Mouse (Mus musculus): Measurements from ENCODE around the gene Matk.

Gene Matk

GRCm38 (mm10) chr10:81303761-81304160, 51.0 kb downstream of the Matk start:
- DNase-seq (ENCODE audit: low spot score), result no peak

DNA sequence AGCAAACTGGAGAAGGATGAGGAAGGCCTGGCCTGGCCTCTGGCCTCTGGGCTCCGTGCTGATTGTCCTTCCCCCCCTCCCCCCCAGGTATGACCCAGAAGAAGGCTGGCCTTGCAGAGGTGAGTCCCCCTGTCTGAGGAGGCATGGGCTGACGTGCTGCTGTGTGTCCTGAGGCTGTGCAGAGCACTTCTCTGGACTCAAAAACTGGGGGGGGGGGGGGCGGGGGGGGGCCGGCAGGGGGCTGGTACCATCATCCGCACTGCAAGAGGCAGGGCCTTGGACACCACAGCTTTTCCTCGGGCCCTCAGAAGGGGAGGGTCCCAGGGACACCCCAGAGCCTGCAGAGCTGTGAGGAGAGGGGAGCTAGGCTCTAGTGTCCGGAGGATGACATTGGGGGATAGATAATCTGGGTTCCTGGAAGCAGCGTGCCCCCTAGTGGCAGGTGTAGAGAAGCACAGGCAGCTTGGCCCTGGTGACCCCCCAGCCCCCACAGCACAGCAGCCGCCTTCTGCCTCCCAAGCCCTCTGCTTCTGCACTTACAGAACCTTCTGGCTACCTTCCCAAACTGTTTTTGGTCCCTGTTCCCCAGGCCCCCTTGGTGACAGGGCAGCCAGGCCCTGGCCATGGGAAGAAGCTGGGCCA, 52.0 kb downstream of the Matk start:
- DNase-seq (ENCODE audit: low spot score), result no peak

DNA sequence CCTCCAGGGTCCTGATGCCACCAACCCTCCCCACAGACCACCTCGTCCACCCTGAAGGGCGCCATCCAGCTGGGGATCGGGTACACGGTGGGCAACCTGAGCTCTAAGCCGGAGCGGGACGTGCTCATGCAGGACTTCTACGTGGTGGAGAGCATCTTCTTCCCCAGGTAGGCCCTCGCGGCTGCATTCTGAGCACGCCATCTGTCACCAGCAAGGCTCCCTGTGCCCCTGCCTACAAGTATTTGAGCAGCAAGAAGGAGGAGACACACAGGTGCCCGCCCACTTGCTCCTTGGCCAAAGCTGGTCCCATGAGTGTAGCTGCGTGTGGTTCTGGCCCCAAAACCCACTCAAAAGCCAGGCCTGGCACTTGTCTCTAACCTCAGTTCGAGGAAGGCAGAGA, 52.9 kb downstream of the Matk start:
- no peak for DNase-seq (ENCODE audit: low spot score)

GRCm38 (mm10) chr10:81306173-81306668, 53.5 kb downstream of the Matk start:
- DNase-seq (ENCODE audit: low spot score), result no peak

DNA sequence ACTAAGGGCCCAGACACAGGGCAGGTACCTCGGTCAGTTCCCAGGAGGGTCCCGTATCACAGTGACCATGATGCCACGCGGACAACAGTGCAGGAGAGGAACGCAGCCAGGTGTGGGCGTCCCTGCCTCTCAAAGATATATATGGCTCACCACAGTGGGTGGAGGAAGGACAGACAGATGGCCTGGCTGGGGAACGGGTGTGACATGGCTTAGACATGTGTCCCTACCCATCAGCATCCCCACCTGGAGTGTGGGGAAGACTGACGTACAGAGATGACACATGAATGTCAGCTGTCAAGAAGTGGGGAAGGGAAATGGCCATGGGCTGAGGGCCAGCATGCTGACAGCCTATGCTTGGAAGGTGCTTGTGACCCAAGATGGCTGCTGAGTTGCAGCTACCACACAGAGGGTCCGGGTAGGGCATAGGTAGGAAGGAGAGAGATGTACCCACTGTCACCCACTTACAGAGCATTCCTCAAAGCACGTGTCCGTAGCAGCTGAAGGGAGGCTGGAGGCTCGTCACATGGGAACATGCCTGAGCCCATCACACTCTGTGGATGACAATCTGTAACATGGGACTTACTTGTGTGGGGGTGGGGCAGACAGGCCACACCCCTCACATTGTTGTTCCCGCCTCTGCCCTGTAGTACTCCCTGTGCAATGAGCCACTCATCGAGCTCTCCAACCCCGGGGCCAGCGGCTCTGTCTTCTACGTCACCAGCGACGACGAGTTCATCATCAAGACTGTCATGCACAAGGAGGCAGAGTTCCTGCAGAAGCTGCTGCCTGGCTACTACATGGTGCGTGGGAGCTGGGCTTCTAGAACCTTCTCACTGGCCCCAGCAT, 54.3 kb downstream of the Matk start:
- DNase-seq (ENCODE audit: low spot score), result no peak

GRCm38 (mm10) chr10:81309571-81309970, 56.8 kb downstream of the Matk start:
- no peak for DNase-seq (ENCODE audit: low spot score)

All from yolk sac, embryonic 10.5 days (tissue).